Mouse (Mus musculus) adrenal gland, adult 8-10 months (tissue): Measurements from ENCODE around the gene Hoxa11. TPM values are rescaled to one million over a fixed set of nuclear protein-coding genes. Genes with fewer than 3 reads are reported as not detected.

Source experiments
- DNase-seq: peaks from one replicate; pipeline ENCODE4 v3.0.0; 2022
- total RNA-seq, 4 experiments: library from RNA; stranded (reverse); gene quantifications; 2 replicates each; pipeline ENCODE4 v1.2.4; 2022

Hoxa11 gene
- total RNA-seq, 4 experiments from 2014 or later = not detected

DNA sequence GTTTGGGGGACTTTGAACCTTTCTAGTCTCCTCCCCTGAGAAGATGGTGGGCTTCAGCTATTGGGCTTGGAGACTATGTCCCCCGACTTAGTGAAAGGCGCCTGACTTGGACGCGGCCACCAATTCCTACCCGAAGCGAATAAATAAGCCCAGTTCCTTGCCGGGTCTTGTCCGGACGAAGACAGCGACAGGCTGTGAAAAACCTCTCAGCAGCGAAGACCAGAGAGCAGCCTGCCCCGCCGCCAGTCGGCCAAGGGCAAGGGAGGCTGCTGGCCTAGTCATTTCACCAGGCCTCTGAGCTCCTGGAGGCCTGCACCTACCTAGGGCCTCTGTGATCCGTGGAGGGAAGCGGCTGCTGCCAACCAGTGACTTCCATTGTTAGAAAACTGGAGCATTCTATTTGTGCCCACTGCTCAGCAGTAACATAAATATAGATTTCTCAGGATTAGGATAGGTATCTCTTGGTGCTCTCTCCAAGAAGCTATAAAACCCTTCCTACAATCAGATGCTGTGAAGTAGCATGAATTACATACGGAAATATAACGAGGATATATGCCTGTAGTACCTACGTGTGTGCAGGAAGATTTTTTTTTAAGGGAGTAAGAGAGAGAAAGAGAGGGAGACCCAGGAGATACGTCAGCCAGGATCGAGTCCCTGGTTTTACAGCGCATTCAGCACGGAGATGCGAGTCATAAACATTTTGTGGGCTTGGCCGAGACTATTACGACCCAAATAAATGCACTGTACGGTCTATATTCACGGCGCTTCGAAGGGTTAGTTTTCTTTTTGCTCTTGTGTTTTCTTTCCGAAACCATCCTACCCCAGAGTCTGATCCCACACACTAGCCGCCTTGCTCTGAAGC is 25.4 kb downstream of the Hoxa11 start:
- DNase-seq = no peak

DNA sequence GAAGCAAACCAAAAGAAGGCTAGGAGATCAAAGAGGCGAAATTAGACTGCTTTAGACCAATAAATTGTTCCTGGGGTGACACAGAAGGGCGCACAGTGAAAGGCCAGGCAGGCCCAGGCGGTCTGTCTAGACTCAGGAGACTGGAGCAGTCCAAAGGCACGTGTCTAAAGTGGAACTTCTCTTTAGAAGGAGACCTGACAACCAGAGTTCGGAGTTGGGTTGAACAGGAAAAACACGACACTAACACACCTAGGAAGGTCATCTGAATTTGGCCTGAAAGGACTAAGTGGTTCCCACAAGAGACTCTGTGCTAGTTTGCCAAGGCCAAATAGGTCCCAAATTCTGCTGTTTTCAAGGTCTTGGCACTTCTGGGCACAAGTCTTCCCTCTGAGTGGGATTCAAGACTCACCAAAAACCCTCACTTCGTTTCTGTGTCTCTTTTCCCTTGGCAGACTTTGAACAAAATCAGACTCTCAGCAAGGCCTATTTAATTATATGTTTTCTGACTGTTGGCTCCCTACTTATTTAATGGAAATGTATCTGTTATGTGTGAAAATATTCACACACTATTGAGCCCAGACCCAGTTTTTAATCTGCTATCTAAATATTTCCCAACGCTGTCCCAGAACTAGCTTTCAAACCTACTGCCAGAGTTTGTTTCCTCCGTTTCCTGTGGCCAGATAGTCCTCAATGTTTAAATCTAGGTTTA is 26.2 kb downstream of the Hoxa11 start:
- no peak for DNase-seq

DNA sequence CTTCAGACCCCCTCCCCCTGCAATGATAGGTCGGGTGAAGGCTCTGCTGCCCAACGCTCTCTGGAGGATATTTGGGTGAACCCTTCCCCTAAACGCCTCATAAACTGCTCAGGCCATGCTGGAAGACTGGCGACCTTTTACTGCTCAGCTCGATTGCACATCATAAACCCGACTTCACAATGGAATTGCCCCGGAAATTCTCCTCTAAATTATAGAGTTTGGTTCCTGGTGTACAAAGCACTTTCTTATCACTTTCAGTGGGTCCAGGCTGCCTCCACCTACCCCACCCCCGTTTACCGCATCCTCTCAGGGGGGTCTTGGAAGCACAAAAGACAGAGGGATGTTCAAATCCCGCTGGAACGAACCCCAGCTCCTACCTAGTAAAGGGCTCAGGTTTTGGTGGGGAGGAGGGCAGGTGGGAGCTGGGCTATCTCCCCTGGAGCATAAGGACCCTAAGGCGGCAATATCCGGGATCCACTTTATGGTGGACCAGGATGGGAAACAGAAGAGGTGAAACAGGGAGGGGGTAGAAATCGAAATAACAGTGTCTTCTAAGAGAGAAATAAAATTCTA is 26.9 kb downstream of the Hoxa11 start:
- no peak for DNase-seq

DNA sequence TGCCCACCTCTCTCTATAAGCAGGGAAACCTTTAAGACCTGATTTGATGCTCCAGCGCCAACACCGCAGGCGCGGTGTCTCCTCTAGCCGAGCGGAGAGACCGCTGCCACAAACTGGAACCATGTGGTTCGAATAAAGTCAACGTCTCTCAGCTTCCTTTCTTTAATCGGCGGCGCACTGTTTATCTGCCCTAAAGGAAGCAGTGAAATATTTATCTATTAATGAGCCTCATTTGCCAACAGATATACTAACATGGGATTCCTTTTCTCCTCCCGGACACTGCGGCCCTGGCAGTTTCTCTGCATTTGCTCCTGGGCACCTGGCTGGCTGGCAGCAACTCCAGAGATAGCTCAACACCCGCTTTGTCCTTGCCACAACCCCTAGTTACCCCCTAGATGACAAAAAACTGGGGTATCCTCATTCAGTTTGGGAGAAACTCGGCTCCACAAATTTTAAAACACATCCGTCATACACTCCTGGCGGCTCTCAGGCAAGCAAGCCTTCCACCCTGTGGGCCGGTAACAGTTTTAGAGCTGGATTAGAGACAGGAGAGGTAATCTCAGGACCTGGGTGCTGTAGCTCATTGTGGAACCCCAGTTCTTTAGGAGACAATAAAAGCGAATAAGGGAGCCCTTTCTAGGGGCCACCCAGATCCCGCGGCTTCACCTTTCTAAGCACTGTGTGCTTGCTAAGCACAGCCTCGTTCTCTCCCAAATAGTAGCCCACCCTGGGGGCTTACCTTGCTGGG is 27.5 kb downstream of the Hoxa11 start:
- no peak for DNase-seq

DNA sequence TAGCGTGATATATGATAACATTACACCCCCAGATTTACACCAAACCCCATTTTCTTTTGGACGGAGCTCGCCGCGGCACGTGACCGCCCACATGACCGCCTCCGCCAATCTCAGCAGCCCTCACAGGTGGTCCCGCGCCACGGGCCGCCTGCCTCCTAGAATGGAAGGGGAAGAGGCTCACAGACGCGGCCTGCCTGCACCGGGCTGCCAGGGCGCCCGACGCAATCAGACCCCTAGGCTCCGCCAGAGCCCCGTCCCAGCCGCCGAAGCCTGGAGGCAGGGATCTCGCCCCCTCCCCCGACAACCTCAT is 28.2 kb downstream of the Hoxa11 start:
- peak; percentile 79 for DNase-seq

DNA sequence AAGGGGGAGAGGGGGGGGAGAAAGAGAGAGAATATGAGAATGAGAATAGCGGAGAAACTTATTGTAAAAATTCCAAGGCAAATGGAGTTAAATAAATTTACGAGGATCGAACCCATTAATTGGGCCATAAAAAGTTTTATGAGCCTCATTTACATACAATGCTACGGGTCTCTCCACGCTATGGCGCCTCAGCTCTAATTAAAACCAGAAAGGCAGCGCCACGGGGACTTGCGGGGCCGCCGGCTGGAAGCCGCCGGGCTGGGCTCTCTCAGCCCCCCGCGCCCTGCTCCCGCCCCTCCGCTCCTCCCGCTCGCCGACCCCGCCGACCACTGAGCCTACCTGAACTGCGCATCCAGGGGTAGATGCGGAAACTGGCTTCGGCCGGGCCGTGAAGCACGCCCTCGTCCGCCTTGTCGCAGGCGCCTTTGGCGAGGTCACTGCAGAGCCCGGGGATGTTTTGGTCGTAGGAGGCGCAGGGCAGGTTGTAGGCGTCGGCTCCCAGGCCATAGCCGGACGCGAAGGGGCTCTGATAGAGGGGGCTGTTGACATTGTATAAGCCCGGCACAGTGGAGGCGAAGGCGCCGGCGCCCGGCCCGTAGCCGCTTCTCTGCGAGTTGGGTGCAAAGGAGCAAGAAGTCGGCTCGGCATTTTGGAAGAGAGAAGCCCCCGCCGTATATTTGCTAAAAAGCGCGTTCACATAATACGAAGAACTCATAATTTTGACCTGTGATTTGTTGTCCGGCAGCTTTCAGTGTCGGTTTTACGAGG is 28.7 kb downstream of the Hoxa11 start:
- DNase-seq = no peak

DNA sequence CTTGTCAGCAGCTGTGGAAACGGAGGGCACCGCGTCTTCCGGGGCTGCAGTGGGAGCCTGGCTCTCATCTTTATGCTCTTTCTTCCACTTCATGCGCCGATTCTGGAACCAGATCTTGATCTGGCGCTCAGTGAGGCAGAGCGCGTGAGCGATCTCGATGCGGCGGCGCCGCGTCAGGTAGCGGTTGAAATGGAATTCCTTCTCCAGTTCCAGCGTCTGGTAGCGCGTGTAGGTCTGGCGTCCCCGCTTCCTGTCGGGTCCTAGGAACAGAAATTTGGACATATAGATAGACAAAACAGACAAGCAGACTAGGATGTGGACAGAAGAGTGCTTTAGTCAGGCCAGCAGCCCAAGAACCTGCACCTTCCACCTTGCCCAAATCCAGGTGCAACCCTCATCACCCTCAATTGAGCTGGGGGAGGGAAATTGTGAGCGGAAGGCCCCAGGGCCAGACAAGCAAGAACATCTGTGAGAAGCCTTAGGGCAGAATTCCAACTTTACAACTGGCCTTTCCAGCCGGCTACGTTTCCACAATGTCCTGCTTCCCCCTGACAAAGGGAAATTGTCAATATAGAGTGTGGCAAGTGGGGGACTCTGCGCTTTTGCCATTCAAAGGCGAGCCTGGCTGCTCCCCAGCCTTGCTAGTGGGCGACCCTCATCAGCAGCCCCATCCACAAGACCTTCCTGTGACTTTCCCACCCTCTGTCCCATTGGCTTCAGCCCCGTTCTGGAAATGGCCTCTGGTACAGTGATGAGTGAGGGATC is 29.7 kb downstream of the Hoxa11 start:
- no peak for DNase-seq

DNA sequence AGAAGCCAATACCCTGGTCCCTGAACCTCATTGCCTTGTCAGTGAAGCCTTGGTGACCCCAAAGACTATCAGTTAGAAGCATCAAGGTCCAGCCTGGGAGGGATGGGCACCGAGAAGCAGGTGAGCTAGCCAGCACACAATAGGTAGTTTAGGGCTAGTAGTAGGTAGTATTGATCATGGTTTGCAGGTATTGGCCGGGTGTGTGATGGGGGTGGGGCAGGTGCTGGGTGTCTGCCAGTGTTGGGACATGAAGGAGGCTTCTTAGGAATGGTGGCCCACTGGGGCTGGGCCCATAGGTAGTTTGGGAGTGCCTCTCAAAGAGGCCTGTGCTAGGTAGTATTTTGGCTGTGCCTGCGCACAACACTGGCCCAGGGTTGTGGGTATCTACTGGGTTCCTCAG is 30.5 kb downstream of the Hoxa11 start:
- DNase-seq = no peak

DNA sequence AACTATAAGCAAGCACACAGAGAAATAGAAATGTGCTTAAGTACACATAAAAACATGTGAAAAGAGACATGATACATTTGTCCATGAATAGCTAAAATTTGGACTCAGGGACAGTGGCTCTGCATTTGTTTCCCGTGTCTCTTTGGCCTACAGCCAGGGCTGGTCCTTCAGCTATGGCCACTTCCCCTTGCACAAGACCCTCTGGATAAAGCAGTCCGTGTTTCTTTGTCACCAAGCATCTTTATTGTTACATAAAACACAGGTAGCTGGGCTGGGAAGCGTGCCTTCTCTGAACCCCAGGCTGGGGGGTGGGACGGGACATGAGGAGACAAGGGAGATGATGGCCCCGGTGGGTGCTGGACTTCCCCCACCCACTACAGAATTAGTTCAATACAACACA is 31.3 kb downstream of the Hoxa11 start:
- DNase-seq = no peak

DNA sequence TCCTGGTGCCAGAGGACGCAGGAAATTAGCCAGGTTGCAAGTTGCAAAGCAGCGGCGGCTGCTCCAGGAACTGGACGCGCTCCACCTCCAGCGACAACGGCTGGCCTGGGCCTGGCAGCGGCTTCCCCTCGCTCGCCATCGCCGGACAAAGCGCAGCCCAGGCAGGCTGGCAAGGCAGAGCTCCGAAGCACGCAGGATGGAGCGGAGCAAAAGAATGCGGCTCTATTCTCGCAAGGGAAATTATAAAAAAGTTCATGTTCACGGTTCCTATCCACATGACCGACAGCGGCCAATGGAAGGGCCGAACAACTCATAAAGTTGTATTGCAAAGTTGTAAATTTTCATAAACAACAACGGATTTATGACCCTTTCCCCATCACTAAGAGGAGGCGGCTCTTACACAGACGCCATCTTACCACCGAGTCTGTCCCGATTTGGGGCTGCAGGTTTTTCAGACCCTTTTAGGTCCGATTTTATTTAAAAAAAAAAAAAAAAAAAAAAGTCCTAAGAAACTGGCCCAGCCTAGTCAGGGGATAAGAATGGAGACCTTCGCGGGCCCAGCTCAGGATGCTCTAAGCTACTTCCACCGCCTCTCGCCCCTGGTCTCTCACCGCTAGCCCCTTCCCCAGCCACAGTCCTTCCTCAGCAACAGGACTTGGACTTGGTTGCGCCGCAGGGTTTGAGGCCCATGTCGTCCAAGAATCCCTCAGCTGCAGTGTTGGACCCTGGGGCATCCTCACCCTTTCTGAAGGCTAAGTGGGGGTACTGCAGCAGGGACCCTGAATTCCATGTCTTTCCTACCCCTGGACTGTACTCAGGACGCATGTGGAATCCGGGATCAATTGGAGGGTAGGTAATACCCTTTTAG is 32.3 kb downstream of the Hoxa11 start, which contains the start of the genes Hoxa3 and Gm28308:
Hoxa3 (minus strand) TSS at position 218 of the 868 bp plus-strand sequence.
Gm28308 (minus strand) TSS at position 221 of the 868 bp plus-strand sequence.
- no peak for DNase-seq

DNA sequence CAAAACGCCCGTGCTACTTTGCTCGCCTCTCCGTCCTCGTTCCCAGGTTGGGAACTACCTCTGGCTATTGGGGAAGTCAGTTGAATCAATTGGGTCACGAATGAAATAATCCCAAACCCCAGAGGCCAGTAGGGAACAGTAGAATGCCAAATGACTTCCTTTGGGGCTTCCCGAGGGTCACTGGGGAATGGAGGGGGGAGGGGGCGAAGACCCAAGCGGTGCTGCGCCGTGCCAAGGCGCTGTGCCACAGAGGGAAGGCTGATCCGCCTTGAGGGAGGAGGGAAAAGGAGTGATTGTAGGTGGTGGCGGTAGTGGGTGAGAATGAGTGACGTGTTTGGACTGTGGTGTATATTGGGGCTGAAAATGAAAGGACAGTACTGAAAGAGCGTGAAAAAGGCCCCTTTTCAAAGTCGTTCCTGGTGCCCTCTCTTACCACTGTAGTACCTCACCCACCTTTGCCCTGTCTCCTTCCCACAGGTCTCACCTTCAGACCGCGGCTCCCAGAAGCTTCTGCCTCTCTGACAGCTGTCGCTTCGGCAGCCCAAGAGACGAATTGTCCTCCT is 33.0 kb downstream of the Hoxa11 start:
- DNase-seq = no peak

DNA sequence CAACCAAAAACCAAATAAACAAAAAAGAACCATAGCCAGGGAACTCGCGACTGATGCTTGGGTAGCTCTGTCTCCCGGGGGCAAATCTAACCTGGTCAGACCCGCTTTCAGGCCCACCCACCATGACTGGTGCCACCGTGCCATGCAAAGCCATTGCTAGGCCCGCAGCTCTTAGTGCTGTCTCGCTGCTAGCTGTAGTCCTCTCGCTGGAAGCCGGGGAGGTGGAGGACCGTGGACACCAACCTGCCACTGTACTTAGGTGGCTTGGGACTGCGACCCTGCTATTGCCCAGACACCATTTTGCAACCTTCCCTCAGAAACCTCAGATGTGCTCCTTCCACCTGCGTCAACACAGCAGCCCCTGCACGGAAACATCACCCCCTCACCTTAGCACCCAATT is 33.6 kb downstream of the Hoxa11 start:
- no peak for DNase-seq

DNA sequence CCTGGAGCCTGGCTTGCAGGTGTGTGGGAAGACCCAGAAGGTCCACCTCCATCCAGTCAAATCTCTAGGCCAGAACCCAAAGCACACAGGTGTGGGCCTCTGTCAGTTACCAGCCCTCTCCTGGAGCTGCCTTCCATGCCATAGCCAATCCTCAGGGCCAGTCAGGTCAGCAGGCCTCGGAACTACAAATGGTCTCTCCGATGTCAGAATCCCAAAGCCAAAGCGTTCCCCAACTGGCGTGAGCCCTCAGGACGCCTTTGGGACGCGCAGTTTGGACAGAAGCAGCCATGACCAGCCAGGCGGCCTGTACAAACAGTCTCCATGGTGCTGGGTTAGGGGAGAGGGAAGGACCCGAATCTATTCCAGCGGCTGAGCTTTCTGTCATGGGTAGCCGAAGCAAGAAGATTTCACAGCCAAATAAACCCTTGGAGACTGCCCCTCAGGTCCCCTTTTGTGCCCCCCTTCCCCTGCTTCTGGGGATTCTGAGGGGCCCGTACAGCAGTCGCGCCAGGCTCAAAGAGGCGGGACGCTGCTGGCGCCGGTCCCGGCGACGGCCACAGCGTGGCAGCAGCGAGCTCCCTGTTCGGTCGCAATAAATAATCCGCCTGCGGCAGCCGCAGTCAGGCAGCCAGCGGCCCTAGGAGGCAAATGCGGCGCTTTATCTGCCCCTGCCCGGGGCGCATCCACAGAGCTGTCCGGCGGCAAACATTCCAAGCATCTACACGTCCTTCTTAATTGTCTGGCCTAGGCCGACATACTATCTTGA is 34.3 kb downstream of the Hoxa11 start:
- no peak for DNase-seq

DNA sequence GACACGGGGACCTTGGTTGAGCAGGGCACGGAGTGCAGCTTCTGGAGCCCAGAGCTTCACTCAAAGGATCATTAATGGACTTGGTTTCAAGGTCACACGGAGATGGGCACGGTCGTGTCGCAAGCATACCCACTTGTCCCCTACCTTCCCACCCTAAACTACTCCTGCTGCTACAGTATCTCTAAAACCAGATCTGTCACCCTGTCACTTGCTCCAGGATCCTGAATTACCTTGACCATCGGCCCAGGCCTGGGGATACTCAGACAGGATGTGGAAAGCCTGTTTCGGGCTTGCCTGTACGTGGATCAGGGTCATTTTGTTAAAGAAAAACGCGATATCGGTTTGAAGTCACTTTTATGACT is 35.9 kb downstream of the Hoxa11 start:
- DNase-seq = no peak

DNA sequence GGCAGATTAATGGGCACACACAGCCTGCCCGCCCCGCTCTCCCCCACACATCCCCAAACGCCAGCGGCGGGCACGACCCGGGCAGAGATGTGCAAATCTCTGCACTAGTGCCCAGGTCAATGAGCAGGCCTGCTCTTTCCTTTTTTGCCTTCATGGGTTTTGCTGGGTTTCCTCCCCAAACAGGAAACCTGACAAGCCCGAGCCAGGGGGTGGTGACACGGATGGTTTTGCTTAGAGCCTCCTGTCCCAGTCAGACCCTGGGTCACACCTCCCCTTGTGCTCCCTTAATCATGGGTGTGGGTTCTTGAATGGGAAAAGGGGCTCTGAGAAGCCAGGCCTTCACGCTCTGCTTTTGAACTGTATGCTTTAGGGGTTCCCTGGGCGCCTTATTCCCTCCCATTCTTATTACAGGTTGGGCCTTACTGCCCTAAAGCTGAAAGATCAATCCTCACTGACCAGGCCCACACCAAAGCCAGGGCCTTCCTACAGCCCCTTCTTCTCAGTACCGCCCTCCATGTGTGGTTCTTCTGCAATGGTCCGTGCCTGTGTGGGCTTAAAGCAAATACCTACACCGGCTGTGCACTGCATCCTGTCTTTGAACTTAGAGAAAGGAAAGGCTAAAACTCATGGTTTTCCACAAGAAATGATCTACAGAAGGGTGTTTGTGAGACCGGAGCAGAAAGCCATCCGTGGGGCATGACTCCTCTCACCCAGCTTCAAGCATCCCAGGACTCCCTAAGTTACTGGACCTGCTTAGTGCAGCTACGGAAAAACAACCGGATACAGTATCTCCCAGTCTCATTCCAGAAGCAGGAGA is 36.5 kb downstream of the Hoxa11 start:
- DNase-seq = no peak

DNA sequence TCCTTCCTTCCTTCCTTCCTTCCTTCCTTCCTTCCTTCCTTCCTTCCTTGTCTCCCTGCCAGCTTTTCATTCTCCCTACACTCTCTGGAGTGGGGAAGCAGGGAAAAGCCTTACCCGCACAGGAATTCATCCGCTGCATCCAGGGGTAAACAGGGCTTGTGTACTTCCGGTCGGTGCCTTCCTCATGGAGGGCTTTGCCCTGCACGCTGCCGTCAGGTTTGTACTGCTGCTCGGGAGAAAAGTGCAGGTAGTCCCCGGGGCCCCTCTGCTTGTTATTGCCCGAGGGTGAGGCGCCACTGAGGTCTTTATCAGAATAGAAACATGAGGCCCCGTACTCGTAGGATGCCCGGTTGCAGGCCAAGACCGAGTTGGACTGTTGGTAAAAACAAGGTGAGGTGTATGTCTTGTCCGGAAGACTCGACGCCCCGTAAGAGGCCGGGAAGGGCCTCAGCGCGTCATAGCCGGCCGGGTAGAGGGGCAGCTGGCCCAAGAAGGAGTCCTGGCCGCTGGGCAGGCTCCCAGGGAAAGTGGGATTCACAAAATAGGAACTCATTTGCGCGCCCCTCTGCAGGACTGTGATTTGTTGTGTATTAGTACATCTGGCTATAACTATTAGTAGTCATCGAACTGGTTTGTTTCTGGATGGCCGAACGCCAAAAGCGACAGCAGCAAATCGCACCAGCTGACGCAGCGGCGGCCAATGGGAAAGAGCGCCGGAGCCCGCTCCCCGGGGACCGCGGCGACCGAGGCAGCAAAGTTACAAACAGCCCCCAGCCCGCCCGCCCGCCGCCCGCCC is 37.3 kb downstream of the Hoxa11 start, which contains the start of gene Hoxa6:
Hoxa6 (minus strand) TSS at position 651 of the 796 bp plus-strand sequence.
- no peak for DNase-seq

DNA sequence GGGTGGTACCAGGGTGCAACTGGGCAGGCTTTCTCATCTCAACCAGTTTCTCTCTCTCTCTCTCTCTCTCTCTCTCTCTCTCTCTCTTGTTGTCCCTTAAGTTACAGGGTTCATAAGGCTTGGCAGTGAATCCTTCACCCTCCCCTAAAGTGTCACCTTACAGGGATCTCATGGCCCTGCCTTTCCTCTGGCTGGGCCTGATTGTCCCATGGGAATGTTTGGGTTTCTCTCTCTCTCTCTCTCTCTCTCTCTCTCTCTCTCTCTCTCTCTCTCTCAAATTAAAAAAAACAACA is 38.0 kb downstream of the Hoxa11 start:
- no peak for DNase-seq
